Mouse (Mus musculus): ENCODE results near the gene Gm17387. TPM values are rescaled to one million over a fixed set of nuclear protein-coding genes. Genes with fewer than 3 reads are reported as not detected.
"Not testable (repeated sequence)": the region's sequence is repeated elsewhere in the genome, so short reads cannot be mapped to it uniquely, and the experiment has no call there.

The Gm17387 gene
- total RNA-seq, 2 experiments from 2014 or later: not detected

DNA sequence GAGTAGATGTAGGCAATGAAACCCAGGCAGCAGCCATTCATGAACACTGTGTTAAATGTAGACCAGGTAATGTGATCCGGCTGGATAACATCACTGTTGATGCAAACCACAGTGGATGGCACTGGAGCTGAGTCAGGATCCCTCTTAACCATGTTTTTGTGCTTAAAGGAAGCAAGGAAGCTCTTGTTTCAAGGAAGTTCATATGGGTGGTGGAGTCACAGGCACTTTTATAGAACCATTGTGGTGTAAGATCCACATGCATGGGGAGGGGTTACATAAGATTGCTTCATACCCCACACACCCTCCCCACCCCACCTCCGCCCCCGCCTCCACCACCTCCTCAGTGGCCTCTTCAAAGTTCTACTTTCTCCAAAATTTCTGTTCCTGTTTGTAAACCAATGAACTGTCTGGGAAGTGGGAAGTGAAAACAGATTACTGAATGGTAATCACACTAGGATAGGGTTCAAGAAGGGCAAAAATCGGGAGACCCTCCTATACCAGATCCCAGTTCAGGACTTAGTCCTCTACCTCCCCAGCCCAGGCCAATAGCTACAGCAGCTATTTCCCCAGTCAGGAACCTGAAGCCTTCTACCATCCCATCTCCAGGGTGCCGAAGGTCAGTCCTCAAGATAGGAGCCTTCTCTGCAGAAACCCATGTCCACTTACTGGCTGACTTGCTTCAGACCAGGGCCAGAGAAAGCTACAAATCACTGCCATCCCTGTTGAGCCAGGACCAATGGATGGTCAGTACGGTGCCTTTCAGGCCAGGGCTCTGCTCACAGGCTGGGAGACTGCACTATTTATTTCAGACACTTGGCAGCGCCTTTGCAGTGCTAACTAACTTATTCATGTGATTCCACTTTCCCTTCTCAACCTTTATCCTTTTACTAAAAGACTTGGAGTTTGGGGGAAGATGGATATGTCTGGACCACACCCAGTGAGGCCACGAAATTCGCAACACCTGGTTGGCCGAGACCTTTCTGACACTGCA, 11.9 kb upstream of the Gm17387 start:
- DNase-seq (ENCODE audit: low spot score in 2 of 2): no peak

GRCm38 (mm10) chr7:141017824-141018223, 11.1 kb upstream of the Gm17387 start, which contains the start of gene Ifitm6:
Gene Ifitm6, minus strand, starts transcription at chr7:141017924.
- DNase-seq (ENCODE audit: low spot score in 2 of 2): not testable (repeated sequence)

DNA sequence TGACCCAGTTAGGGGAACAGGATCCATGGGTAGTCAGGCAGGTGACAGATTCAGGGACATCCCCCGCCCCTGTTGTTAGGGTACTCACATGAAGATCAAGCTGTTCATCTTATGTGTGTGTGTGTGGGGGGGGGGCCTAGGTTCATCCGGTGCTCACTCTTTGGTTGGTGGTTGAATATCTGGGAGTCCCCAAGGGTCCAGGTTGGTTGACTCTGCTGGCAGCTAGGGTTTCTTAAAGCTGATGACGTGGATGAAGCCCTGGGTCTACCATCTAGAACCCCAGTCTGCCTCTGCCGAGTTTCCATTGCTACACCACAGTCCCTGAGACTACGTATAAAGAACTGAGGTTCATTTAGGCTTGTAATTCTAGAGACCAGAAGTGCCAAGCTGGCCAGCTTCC, 9.9 kb upstream of the Gm17387 start:
- DNase-seq (ENCODE audit: low spot score in 2 of 2): no peak

DNA sequence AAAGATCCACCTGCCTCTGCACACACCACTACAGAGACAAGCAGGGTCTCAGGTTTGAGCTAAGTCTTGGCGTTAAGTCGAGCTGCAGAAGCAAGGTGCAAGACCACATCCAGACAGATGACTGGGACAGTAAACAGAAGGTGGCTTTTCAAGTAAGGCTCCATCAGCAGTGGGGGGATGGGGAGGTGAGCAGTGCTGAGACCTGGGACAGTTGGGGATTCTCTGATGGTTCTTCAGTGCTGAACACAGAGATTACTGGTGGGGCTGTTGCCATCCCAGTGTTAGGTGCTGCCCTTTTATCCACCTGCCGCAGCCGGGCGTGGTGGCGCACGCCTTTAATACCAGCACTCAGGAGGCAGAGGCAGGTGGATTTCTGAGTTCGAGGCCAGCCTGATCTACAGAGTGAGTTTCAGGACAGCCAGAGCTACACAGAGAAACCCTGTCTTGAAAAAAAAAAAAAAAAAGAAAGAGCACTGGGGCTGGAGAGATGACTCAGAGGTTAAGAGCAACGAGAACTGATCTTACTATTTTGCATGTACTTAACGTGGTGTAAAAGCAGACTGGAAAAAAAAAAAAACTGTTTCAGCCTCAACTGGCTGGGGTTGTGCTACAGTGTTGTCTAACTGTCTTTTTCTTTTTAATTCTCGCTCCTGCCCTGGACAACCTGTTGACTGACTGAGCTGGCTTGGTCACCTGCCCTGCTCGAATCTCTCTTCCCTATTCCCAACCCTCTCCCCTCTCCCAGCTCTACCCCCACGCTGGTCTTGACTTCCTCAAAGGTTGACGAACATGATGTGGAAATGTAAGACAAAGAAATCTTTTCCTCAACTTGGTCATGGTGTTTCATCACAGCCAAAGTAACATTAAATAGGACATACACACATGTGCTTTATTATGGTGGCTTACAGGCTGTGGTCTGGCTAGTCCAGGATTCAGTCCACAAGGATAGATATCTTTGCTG, 7.2 kb upstream of the Gm17387 start:
- no peak for DNase-seq (ENCODE audit: low spot score in 2 of 2)

DNA sequence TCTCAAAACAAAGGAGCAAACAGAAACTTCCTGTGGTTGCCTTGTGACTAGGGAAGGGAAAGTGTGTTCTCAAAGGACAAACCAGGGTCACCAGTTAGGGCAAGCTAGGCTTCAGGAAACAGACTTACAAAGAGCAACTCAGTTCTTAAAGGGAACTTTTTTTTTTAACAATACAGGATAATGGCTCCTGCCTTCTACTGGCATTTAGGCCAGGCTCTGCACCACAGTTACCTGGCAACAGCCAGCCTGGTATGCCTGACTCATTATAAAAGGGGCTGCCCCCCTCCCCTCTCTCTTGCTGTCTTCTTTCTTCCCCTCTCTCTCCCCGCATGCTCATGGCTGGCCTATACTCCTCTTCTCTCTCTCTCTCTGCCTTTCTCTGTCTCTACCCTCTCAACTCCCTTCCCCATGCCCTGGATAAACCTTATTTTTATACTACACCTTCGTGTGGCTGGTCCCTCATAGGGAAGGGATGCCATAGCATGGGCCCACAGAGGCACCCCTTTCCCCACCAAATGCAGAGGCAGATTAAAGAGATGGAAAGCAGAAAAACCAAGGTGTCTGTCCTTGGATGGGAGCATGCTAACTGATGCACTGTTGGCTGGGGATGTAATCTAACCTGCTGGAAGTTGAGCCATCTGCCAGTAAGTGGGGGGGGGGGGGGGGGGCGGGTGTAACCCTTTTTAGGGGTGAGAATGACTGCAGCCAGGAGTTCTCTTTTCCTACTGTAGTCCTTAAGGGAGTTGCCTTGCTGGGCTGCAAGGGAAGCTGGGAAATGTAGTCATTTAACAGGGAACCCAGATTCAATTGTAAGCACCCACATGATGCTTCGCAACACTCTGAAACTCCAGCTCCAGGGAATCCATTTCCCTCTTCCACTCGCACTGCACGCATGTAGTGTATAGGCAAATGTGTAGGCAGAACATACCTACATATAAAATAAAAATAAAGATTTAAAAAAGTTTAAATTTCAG, 3.8 kb upstream of the Gm17387 start:
- DNase-seq (ENCODE audit: low spot score in 2 of 2): no peak

GRCm38 (mm10) chr7:141026097-141026739, 2.7 kb upstream of the Gm17387 start:
- no peak for DNase-seq (ENCODE audit: low spot score in 2 of 2)

- no peak for DNase-seq (ENCODE audit: low spot score in 2 of 2)
Observed at GRCm38 (mm10) chr7:141026740-141027098, 2.2 kb upstream of the Gm17387 start.

- no peak for DNase-seq (ENCODE audit: low spot score in 2 of 2)
Observed at GRCm38 (mm10) chr7:141030390-141030789, 1.5 kb downstream of the Gm17387 start.

DNA sequence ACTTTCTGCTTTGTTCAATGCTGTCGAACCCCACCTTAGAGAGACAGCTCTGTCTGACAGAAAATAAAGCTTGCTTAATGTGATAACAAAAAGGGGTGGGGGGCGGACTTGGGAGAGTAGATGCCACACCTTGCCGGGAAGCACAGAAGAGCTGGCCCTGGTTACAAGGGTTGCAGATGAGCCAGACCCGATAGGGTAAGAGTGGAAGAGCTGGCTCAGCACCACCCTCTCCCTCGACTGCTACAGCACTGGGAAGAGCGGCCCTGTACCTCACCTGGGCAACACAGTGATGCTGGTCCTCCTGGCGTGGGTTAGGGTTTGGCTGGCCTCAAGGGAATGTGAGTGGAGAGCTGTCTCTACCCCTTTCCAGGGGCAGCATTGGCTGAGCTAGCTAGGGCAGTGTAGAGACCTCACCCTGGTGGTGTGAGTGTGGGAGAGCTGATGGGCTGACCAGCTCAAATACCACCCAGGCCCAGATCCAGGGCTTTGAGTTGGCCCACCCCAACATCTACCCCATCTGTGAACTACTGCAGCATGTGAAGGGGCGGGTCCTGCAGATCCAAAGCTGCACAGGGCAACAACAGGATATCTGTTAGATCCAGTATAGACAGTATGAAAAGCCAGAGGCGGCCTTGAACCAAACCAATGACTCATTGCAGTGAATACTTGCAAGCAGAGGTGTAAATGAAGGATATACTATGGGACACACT, 3.7 kb downstream of the Gm17387 start:
- DNase-seq (ENCODE audit: low spot score in 2 of 2): no peak

DNA sequence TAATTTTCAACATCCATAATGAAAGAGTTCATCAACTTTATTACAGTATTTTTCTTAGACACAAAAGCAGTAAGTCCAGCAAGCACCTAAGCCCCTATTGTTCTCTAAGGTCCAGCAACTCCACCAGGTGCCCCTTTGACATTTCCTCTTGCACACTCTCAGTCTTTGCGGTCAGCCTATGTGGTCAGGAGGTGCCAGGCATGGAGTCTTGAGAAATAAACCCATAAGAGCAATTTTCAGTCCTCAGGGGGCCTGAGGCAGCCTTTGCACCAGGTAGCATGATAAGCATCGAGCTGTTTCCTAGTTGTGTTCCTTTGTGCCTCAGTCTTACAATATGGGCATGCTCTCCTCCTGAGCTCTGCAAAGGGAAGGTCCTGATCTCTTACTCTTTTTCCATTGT, 7.7 kb downstream of the Gm17387 start:
- not testable (repeated sequence) for DNase-seq (ENCODE audit: low spot score in 2 of 2)

DNA sequence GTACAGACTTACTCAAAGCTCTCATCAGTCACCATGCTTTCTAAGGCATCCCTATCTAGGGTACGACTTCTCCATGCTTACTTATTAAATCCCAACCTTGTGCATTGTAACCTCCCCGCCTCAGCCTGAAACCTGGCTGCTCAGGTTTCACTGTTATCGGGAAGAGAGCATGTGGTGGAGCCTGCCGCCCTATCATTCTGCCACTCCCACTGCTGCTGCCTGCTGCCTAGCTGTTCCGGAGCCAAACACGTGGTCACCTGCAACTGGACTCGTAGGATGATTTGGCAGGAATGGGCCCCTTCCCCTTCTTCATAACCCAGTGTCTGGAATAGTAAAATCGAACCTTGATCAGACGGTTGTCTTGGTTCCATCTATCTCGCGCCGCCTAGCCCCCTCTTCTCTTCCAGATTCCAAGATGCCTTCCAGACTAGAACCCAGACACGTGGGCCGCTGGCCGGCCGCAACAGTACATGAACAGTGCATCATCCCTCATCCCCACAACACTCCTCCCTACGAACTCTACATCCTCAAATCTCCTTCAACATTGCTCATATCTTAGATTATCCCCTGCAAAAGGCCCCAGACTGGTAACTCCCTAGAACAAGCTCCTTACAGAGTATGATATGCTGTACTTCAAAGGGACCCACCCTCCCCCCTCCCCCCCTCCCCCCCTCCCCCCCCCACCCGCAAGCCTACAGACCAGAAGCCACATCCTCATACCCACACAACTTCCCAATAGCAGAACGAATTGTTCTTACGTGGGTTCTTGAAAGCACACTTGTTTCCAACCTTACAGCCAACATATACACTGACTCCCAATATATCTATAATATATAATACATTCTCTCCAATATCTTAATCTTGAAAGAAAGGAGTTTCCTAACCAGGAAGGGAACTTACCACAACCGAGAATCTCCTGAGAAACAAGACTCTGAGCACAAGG, 9.4 kb downstream of the Gm17387 start:
- no peak for DNase-seq (ENCODE audit: low spot score in 2 of 2)

DNA sequence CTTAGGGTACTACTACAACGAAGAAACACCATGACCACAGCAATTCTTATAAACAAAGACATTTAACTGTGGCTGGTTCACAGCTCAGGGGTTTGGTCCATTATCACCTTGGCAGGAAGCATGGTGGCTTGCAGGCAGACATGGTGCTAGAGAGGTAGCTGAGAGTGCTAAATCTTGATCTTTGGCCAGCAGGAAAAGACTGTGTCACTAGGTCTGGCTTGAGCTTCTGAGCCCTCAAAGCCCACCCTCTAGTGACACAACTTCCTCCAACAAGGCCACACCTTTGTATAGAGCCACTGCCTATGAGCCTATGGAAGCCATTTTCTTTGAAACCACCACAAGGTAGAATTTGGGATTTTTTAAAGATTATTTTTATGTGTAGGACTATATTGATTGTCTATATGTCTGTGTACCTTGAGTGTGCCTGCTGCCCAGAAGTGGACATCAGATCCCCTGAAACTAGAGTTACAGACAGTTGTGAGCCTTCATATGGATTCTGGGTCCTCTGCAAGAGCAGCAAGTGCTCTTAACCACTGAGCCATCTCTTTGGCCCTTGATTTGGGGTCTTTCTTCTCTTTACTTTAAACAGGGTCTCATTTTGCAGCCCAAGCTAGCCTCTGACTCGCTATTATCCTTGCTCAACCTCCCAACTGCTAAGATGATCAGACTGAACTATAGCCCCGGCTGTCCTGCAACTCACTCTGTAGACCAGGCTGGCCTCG, 10.6 kb downstream of the Gm17387 start:
- DNase-seq (ENCODE audit: low spot score in 2 of 2): no peak

- DNase-seq (ENCODE audit: low spot score in 2 of 2): no peak
Observed at GRCm38 (mm10) chr7:141040867-141041606, 12.1 kb downstream of the Gm17387 start.

DNA sequence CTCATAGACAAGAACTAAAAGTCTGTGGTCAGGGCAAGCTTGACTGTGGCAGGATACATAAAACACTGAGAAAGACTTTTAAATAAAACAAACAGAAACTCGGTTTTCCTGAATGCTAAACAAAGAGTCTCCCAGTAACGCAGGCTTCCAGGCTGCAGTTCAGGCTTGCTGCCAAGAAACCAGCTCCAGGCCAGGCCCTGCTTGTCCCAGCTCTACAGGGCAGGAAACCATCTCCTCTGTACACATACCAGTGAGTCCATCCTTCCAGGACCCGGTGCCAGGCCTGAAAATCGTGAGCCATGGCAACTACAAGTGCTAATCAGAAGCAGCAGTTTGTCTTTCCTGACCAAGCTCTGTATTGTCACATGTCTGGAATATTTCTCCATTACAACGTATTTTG, 12.7 kb downstream of the Gm17387 start:
- peak; percentile 66 to 83 for DNase-seq (ENCODE audit: low spot score in 2 of 2)

GRCm38 (mm10) chr7:141042539-141042938, 13.6 kb downstream of the Gm17387 start:
- no peak for DNase-seq (ENCODE audit: low spot score in 2 of 2)

DNA sequence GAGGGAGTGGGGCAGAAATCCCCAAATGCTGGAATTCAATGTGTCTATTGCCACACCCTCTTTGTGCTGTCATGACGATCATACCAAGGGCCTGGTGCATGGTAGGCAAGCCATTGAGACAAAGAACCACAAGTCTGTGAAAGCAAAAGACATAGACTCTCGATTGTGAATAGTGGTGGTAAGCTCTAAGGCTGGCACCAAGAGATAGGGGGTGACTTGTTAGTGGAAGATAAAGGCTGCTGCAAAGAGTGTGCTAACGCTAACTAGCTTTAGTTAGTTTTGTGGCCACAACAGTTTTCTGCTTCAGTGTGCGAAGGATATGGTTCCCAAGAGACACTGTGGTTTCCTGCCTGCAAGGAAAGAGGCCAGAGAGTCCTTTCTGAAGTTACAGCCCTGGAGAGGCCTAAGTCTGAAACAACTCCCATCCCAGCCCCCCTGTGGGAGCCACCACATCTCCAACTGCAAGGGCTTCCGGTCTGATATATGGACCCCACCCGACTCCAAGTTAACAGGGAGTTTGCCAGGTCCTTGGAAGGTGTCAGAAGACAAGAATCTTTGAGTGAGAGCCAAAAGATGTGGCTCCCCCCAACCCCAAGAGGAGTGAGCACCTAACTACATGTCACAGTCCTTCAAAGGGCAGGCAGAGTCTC, 18.1 kb downstream of the Gm17387 start:
- no peak for DNase-seq (ENCODE audit: low spot score in 2 of 2)

Data from gastrocnemius, postnatal 4 days (tissue).